Mouse (Mus musculus): ENCODE results near the gene Gsg1l. TPM values are rescaled to one million over a fixed set of nuclear protein-coding genes. Genes with fewer than 3 reads are reported as not detected.

The Gsg1l gene
- total RNA-seq, 1 experiment from 2014 or later = not detected

GRCm38 (mm10) chr7:125953844-125954243 is 128.4 kb downstream of the Gsg1l start:
- ATAC-seq (replicated peaks; ENCODE audit: low read depth, poor library complexity, severe bottlenecking) = no peak

- ATAC-seq (replicated peaks; ENCODE audit: low read depth, poor library complexity, severe bottlenecking) = no peak
These were observed 130.3 kb downstream of the Gsg1l start for GRCm38 (mm10) chr7:125951911-125952310.

- no peak for ATAC-seq (replicated peaks; ENCODE audit: low read depth, poor library complexity, severe bottlenecking)
These were observed 133.2 kb downstream of the Gsg1l start for GRCm38 (mm10) chr7:125948973-125949372.

GRCm38 (mm10) chr7:125945915-125946314 is 136.3 kb downstream of the Gsg1l start:
- no peak for ATAC-seq (replicated peaks; ENCODE audit: low read depth, poor library complexity, severe bottlenecking)

GRCm38 (mm10) chr7:125944631-125945030 is 137.6 kb downstream of the Gsg1l start:
- ATAC-seq (replicated peaks; ENCODE audit: low read depth, poor library complexity, severe bottlenecking) = no peak

GRCm38 (mm10) chr7:125943511-125943910 is 138.7 kb downstream of the Gsg1l start:
- ATAC-seq (replicated peaks; ENCODE audit: low read depth, poor library complexity, severe bottlenecking) = no peak

GRCm38 (mm10) chr7:125942365-125943090 is 139.7 kb downstream of the Gsg1l start:
- ATAC-seq (replicated peaks; ENCODE audit: low read depth, poor library complexity, severe bottlenecking) = 0 out of 2 replicates have a peak, but pooled peaks have one; percentile 15

- ATAC-seq (replicated peaks; ENCODE audit: low read depth, poor library complexity, severe bottlenecking) = no peak
These were observed 147.9 kb downstream of the Gsg1l start for GRCm38 (mm10) chr7:125934319-125934718.

- no peak for ATAC-seq (replicated peaks; ENCODE audit: low read depth, poor library complexity, severe bottlenecking)
These were observed 148.6 kb downstream of the Gsg1l start for GRCm38 (mm10) chr7:125933356-125934244.

- no peak for ATAC-seq (replicated peaks; ENCODE audit: low read depth, poor library complexity, severe bottlenecking)
These were observed 150.6 kb downstream of the Gsg1l start for GRCm38 (mm10) chr7:125931602-125932001.

GRCm38 (mm10) chr7:125924044-125924443 is 158.2 kb downstream of the Gsg1l start:
- ATAC-seq (replicated peaks; ENCODE audit: low read depth, poor library complexity, severe bottlenecking) = no peak

- no peak for ATAC-seq (replicated peaks; ENCODE audit: low read depth, poor library complexity, severe bottlenecking)
These were observed 161.4 kb downstream of the Gsg1l start for GRCm38 (mm10) chr7:125920801-125921200.

GRCm38 (mm10) chr7:125900386-125901161 is 181.6 kb downstream of the Gsg1l start:
- no peak for ATAC-seq (replicated peaks; ENCODE audit: low read depth, poor library complexity, severe bottlenecking)

GRCm38 (mm10) chr7:125899916-125900315 is 182.3 kb downstream of the Gsg1l start:
- ATAC-seq (replicated peaks; ENCODE audit: low read depth, poor library complexity, severe bottlenecking) = no peak

- peak; percentile 65 for ATAC-seq (replicated peaks; ENCODE audit: low read depth, poor library complexity, severe bottlenecking)
These were observed 183.2 kb downstream of the Gsg1l start for GRCm38 (mm10) chr7:125899036-125899435.

GRCm38 (mm10) chr7:125897059-125897458 is 185.2 kb downstream of the Gsg1l start:
- no peak for ATAC-seq (replicated peaks; ENCODE audit: low read depth, poor library complexity, severe bottlenecking)

GRCm38 (mm10) chr7:125893621-125894020 is 188.6 kb downstream of the Gsg1l start:
- no peak for ATAC-seq (replicated peaks; ENCODE audit: low read depth, poor library complexity, severe bottlenecking)

- no peak for ATAC-seq (replicated peaks; ENCODE audit: low read depth, poor library complexity, severe bottlenecking)
These were observed 193.8 kb downstream of the Gsg1l start for GRCm38 (mm10) chr7:125888373-125888772.

GRCm38 (mm10) chr7:125887761-125888160 is 194.4 kb downstream of the Gsg1l start:
- ATAC-seq (replicated peaks; ENCODE audit: low read depth, poor library complexity, severe bottlenecking) = no peak

- ATAC-seq (replicated peaks; ENCODE audit: low read depth, poor library complexity, severe bottlenecking) = no peak
These were observed 195.1 kb downstream of the Gsg1l start for GRCm38 (mm10) chr7:125887124-125887523.

Data from common myeloid progenitor, adult 5-6 weeks (primary cell).